In the genomic region with DNA sequence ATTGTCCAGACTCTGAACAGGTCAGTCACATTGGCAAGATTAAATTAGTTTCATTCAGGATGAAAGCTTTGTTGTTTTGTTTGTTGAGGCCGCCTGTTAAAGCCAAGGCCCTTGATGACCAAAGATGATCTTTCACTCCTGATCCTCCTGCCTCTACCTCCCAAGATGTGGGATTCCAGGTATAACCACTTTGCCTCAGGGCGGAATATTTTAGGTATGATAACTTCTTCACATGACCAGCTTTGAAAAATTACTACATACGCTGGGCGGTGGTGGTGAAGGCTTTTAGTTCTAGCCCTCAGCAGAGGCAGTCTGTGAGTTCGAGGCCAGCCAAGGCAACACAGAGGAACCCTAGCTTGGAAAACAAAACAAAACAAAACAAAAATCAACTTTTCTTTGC, we compare ENCODE assay signal across 10 mouse cellular contexts. TPM values are rescaled to one million over a fixed set of nuclear protein-coding genes. Genes with fewer than 3 reads are reported as not detected.
DNase-seq lines count a peak whose midpoint lies in the region; ATAC-seq and TF ChIP-seq lines count a peak whose summit lies in the region.
"Had no signal": no experiment of that assay in that cellular context is flagged by ENCODE, and none has a peak within 500 bp of the region (broad histone marks: within the 10 kb centered on the region; RNA-seq: fewer than 3 reads in every experiment).

No protein-coding gene starts in this region.

- no peak for ATAC-seq in kidney, embryonic 16.5 days (ENCODE audit: low FRiP score, low TSS enrichment)
- ATAC-seq in hindbrain, embryonic 15.5 days (ENCODE audit: low FRiP score, low read depth) = no peak
- no peak for ATAC-seq in midbrain, embryonic 16.5 days

- no peak for DNase-seq in kidney, adult 9 months
- DNase-seq in adrenal gland, adult 2 months = no peak
- no peak for DNase-seq in urinary bladder, postnatal 36 days (ENCODE audit: low spot score in 2 of 2)
- DNase-seq in gastrocnemius, postnatal 14 days = no peak
- DNase-seq: right cerebral cortex, postnatal 4 days had no signal

- TF ChIP-seq POLR2A in cortical plate, adult 2 months (IDR thresholded peaks at IDR 0.05; ENCODE audit: extremely low read depth, insufficient read depth, low read length) = no peak

- H3K4me3 ChIP-seq in kidney, embryonic 16.5 days (ENCODE audit: low read length) = peak overlapping the region; percentile 73
- H3K4me3 ChIP-seq in cortical plate, adult 2 months (ENCODE audit: insufficient read depth, low read length) = peak overlapping the region; percentile 66; the same call in 1 of the 2 replicates
- peak overlapping the region; percentile 54 for H3K4me3 ChIP-seq in hindbrain, embryonic 15.5 days
- H3K4me3 ChIP-seq in midbrain, embryonic 16.5 days (ENCODE audit: low read depth, low read length) = no peak overlapping the region; the same call in 1 of the 2 replicates

- peak overlapping the region; percentile 81 for H3K4me2 ChIP-seq in kidney, embryonic 16.5 days (replicated peaks; ENCODE audit: low read depth, low read length)
- peak overlapping the region; percentile 95 for H3K4me2 ChIP-seq in hindbrain, embryonic 15.5 days
- peak overlapping the region; percentile 85 for H3K4me2 ChIP-seq in midbrain, embryonic 16.5 days (ENCODE audit: low read length)

- peaks cover 17% of the 10 kb centered on the region; the same call in 1 of the 2 replicates for H3K4me1 ChIP-seq in kidney, embryonic 16.5 days (ENCODE audit: insufficient read depth, low read length)
- peaks cover 2% of the 10 kb centered on the region; the same call in 1 of the 2 replicates for H3K4me1 ChIP-seq in cortical plate, adult 2 months (ENCODE audit: control insufficient read depth, insufficient read depth, low read length)
- peaks cover 11% of the 10 kb centered on the region for H3K4me1 ChIP-seq in hindbrain, embryonic 15.5 days (replicated peaks)
- peaks cover 5% of the 10 kb centered on the region; the same call in 1 of the 2 replicates for H3K4me1 ChIP-seq in midbrain, embryonic 16.5 days (ENCODE audit: control insufficient read depth, insufficient read depth, low read length)

- H3K9me3 ChIP-seq in kidney, embryonic 16.5 days (ENCODE audit: low read length) = no peaks in the 10 kb centered on the region
- no peaks in the 10 kb centered on the region for H3K9me3 ChIP-seq in hindbrain, embryonic 15.5 days
- no peaks in the 10 kb centered on the region for H3K9me3 ChIP-seq in midbrain, embryonic 16.5 days (replicated peaks; ENCODE audit: control insufficient read depth, low read length, poor library complexity, severe bottlenecking)

- no peak overlapping the region; the same call in 1 of the 2 replicates for H3K9ac ChIP-seq in kidney, embryonic 16.5 days (replicated peaks; ENCODE audit: low read length)
- H3K9ac ChIP-seq in hindbrain, embryonic 15.5 days = no peak overlapping the region
- no peak overlapping the region for H3K9ac ChIP-seq in midbrain, embryonic 16.5 days (ENCODE audit: low read depth, low read length)

- no peaks in the 10 kb centered on the region for H3K27me3 ChIP-seq in kidney, embryonic 16.5 days (ENCODE audit: insufficient read depth, low read length)
- H3K27me3 ChIP-seq in hindbrain, embryonic 15.5 days = no peaks in the 10 kb centered on the region
- peaks cover 4% of the 10 kb centered on the region; the same call in 1 of the 2 replicates for H3K27me3 ChIP-seq in midbrain, embryonic 16.5 days (ENCODE audit: control insufficient read depth, insufficient read depth, low read depth, low read length)

- H3K27ac ChIP-seq in kidney, embryonic 16.5 days (ENCODE audit: low read length) = peak overlapping the region; percentile 82; the same call in 1 of the 2 replicates
- H3K27ac ChIP-seq in cortical plate, adult 2 months (ENCODE audit: insufficient read depth, low read length) = no peak overlapping the region; the same call in 1 of the 2 replicates
- H3K27ac ChIP-seq in hindbrain, embryonic 15.5 days (replicated peaks) = no peak overlapping the region
- H3K27ac ChIP-seq in midbrain, embryonic 16.5 days (ENCODE audit: low read length) = no peak overlapping the region

- WGBS in kidney, embryonic 16.5 days = 80% methylated on average over 5 of the region's 5 CpGs
- WGBS in hindbrain, embryonic 15.5 days = 76% methylated on average over 5 of the region's 5 CpGs
- WGBS in midbrain, embryonic 16.5 days = 82% methylated on average over 5 of the region's 5 CpGs

- TF ChIP-seq CTCF in cortical plate, adult 2 months (IDR thresholded peaks at IDR 0.05; ENCODE audit: extremely low read depth, insufficient read depth, low read length) = no peak

- intact Hi-C loops in gastrocnemius, postnatal 14 days (cut with DNase I; ENCODE audit: low total_unique reads) = no loop called here

- no peaks in the 10 kb centered on the region for H3K36me3 ChIP-seq in kidney, embryonic 16.5 days (ENCODE audit: insufficient read depth, low read length)
- H3K36me3 ChIP-seq in hindbrain, embryonic 15.5 days = no peaks in the 10 kb centered on the region
- H3K36me3 ChIP-seq in midbrain, embryonic 16.5 days (ENCODE audit: control insufficient read depth, insufficient read depth, low read length) = no peaks in the 10 kb centered on the region

RNA-seq across cellular contexts. Expression of gene Anxa5, which starts 1.3 kb away (rescaled TPM):
- polyA plus RNA-seq in kidney, embryonic 16.5 days (2015; fragmentation: Nextera tagmentation; extraction: Ambion mirVana) = 368 and 434 TPM in 2 replicates
- 99.2 and 118 TPM in 2 replicates for polyA plus RNA-seq in cortical plate, adult 2 months (2012; rRNA removed)
- polyA plus RNA-seq in hindbrain, embryonic 15.5 days (2015; fragmentation: Nextera tagmentation; extraction: Ambion mirVana) = 70.3 and 88.7 TPM in 2 replicates
- 54.2 and 56.7 TPM in 2 replicates for polyA plus RNA-seq in midbrain, embryonic 16.5 days (2015; fragmentation: Nextera tagmentation; extraction: Ambion mirVana)
- total RNA-seq in adrenal gland, adult 2 months (2021) = 100 to 1,000 TPM; 670 to 728 TPM
- polyA plus RNA-seq in adrenal gland, adult 2 months (2012; rRNA removed) = 1,175 and 1,314 TPM in 2 replicates
- 100 to 1,000 TPM in 1 of 2 experiments, 10 to 100 TPM in 1; 80.6 to 104 TPM for total RNA-seq in gastrocnemius, postnatal 14 days (2021)

RNA-seq across cellular contexts. Expression of gene 1810062G17Rik, which starts 1.3 kb away (rescaled TPM):
- 1.4 and 1.9 TPM in 2 replicates for polyA plus RNA-seq in kidney, embryonic 16.5 days (2015; fragmentation: Nextera tagmentation; extraction: Ambion mirVana)
- 0.15 and 0.23 TPM in 2 replicates for polyA plus RNA-seq in cortical plate, adult 2 months (2012; rRNA removed)
- polyA plus RNA-seq in hindbrain, embryonic 15.5 days (2015; fragmentation: Nextera tagmentation; extraction: Ambion mirVana) = 0.22 TPM in 1 of 2 replicates, not detected in the other
- polyA plus RNA-seq in midbrain, embryonic 16.5 days (2015; fragmentation: Nextera tagmentation; extraction: Ambion mirVana) = 0.28 and 0.40 TPM in 2 replicates
- 1 to 10 TPM; 1.4 to 2.2 TPM for total RNA-seq in adrenal gland, adult 2 months (2021)
- 1.9 and 2.0 TPM in 2 replicates for polyA plus RNA-seq in adrenal gland, adult 2 months (2012; rRNA removed)
- total RNA-seq in gastrocnemius, postnatal 14 days (2021) = under 1 TPM in 1 of 2 experiments, not detected in 1; 0.39 TPM
- total RNA-seq: left cerebral cortex, adult 18-20 months had no signal

RNA-seq across cellular contexts. Expression of gene Gm11549, which starts 47.2 kb away (rescaled TPM):
- not detected in 2 replicates for polyA plus RNA-seq in kidney, embryonic 16.5 days (2015; fragmentation: Nextera tagmentation; extraction: Ambion mirVana)
- polyA plus RNA-seq in cortical plate, adult 2 months (2012; rRNA removed) = 37.6 and 38.9 TPM in 2 replicates
- 0.54 and 1.00 TPM in 2 replicates for polyA plus RNA-seq in hindbrain, embryonic 15.5 days (2015; fragmentation: Nextera tagmentation; extraction: Ambion mirVana)
- polyA plus RNA-seq in midbrain, embryonic 16.5 days (2015; fragmentation: Nextera tagmentation; extraction: Ambion mirVana) = 0.30 and 0.35 TPM in 2 replicates
- total RNA-seq in adrenal gland, adult 2 months (2021) = under 1 TPM in 1 of 2 experiments, not detected in 1; 0.52 TPM
- polyA plus RNA-seq in adrenal gland, adult 2 months (2012; rRNA removed) = 0.09 and 0.12 TPM in 2 replicates
- under 1 TPM in 1 of 2 experiments, not detected in 1; 0.06 TPM for total RNA-seq in gastrocnemius, postnatal 14 days (2021)

Comparison
In these comparisons a context has a peak if more than half of its experiments do, and no peak if none do; other contexts are left out.
1. RNA of gene Gm11549, which starts 47.2 kb away (polyA plus RNA-seq): 37.6 to 38.9 TPM in cortical plate, adult 2 months; 0.54 to 1.00 TPM in hindbrain, embryonic 15.5 days, 0.30 to 0.35 TPM in midbrain, embryonic 16.5 days, 0.09 to 0.12 TPM in adrenal gland, adult 2 months and not detected in kidney, embryonic 16.5 days; every median in the first group is over 10 times any median in the second.
2. Peak in every context shown above with its lines, with median percentiles within 50 percentile points of each other: H3K4me2 ChIP-seq.